Mouse (Mus musculus): Measurements from ENCODE around the gene Mmp2.
A peak's percentile ranks its signal among the peaks of the same experiment; 100 is the strongest.
"Not testable (repeated sequence)": the region's sequence is repeated elsewhere in the genome, so short reads cannot be mapped to it uniquely, and the experiment has no call there.

The Mmp2 gene

DNA sequence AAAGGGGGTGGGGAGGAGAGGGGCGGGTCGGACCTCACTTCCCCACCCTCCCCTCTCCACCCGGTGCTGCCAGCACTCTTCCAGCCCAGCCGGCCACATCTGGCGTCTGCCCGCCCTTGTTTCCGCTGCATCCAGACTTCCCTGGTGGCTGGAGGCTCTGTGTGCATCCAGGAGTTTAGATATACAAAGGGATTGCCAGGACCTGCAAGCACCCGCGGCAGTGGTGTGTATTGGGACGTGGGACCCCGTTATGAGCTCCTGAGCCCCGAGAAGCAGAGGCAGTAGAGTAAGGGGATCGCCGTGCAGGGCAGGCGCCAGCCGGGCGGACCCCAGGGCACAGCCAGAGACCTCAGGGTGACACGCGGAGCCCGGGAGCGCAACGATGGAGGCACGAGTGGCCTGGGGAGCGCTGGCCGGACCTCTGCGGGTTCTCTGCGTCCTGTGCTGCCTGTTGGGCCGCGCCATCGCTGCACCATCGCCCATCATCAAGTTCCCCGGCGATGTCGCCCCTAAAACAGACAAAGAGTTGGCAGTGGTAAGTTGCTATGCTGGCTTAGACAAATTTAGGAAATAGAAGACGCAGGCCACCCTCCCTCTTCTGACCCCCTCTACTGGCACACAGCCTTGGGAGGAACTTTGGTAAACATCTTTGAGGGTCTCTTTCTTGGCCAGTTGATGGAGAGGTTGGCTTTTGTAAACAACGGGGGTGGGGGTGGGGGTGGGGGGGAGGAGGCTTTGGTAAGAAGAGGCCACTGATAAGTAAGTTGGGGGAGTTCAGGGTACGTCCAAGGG, at the start of gene Mmp2:
Gene Mmp2 (plus strand): TSS at position 49 of the 792 bp plus-strand sequence.
- no peak for DNase-seq (ENCODE audit: low spot score in 2 of 2)

- DNase-seq (ENCODE audit: low spot score in 2 of 2) = no peak
Measured at GRCm38 (mm10) chr8:92780976-92781375, 46.1 kb upstream of the Mmp2 start.

GRCm38 (mm10) chr8:92783906-92784610, 43.0 kb upstream of the Mmp2 start:
- no peak for DNase-seq (ENCODE audit: low spot score in 2 of 2)

DNA sequence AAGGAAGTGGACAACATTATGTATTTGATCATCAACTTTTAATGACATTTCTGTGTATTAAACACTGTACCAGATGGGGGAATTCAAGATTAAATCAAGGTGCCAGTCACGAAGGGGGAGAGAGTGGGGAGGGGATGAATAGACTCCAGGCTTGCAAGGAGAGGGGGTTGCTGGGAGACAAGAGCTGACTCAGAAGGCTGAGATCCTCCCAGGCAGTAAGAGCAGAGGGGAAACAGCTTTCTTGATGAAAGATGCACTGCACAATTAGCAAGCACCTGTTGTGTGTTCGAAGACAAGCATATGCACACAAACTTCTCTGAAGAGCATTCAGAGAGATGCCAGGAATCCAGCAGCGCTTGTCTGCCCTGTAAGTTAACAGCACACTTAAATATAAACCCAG, 36.3 kb upstream of the Mmp2 start:
- no peak for DNase-seq (ENCODE audit: low spot score in 2 of 2)

GRCm38 (mm10) chr8:92791999-92792398, 35.1 kb upstream of the Mmp2 start:
- DNase-seq (ENCODE audit: low spot score in 2 of 2) = not testable (repeated sequence)

- DNase-seq (ENCODE audit: low spot score in 2 of 2) = no peak
Measured at GRCm38 (mm10) chr8:92793852-92794580, 33.1 kb upstream of the Mmp2 start.

DNA sequence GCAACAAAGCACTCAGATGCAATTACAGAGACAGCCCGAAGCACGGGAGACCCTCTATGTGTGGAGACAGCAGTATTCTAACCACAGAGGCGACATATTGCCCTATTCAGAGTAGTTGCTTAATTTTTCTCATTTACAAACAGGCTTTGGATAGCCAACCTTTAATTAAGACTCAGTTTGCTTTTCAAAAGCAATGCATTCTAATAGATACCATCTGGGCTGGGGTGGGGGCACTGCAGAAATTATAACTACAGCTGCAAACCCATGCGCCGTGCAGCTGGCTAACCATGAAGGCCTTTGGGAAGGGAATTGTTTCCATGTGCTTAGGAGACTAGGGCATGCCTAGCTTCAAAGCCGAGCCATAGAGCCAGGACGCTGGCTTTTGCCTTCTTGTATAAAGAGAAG, 29.6 kb upstream of the Mmp2 start:
- DNase-seq (ENCODE audit: low spot score in 2 of 2) = no peak

GRCm38 (mm10) chr8:92799406-92799805, 27.7 kb upstream of the Mmp2 start:
- no peak for DNase-seq (ENCODE audit: low spot score in 2 of 2)

DNA sequence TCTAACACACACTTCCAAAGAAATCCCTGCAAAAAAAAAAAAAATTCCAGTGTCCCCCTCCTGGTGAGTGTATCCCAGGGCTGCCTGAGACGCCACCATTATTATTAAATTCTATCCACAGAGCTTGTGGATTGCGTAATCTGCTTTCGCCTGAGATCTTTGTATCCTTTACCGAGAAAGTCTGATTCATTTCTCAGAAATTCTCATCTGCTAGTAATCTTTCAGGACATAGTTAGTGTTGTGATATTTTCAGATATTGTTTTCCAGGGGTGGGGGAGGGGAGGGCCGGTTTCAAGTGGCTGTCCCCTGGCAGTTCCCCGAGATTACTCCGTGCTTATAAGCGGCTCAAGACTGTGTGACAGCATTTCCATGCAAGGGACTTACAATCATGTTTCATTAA, 25.9 kb upstream of the Mmp2 start:
- no peak for DNase-seq (ENCODE audit: low spot score in 2 of 2)

GRCm38 (mm10) chr8:92802591-92802990, 24.5 kb upstream of the Mmp2 start:
- no peak for DNase-seq (ENCODE audit: low spot score in 2 of 2)

- DNase-seq (ENCODE audit: low spot score in 2 of 2) = no peak
Measured at GRCm38 (mm10) chr8:92812773-92813172, 14.3 kb upstream of the Mmp2 start.

GRCm38 (mm10) chr8:92815661-92816060, 11.4 kb upstream of the Mmp2 start:
- no peak for DNase-seq (ENCODE audit: low spot score in 2 of 2)

DNA sequence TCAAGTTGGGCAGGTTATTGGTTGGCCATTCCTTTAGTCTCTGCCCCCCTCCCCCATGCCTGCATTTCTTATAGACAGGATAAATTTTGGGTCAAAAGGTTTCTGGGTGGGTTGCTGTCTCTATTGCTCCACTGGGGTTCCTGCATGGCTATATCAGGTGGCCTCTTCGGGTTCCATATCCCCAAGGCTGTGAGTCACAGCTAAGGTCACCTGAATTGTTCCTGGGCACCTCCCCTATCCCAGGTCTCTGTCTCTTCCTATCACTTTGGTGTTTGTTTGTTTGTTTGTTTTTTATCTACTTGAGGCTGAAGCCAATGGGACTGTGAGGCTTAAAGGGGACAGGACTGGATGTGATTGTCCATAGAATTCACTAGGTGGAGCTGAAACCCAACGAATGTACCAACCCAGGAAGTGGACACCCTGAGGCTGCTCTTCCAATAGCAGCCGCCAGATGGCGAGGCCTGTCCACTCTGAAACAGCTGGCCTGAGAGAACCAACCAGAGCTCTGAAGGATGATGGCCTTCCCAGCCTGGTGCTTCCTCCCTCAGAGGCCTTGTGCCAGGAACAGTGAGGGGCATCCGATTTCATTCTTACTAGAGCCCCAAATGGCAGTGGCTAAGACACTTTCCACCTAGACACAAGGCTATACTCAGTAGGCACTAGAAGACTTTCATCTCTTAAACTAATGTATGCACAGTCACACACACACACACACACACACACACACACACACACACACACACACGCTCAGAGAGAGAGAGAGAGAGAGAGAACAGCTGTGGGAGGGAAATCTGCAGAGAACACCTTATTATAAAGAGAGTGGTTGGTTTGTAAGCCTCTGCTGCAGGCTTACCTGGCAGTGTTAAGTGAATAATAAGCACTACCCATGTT, 8.9 kb upstream of the Mmp2 start:
- peak; percentile 89 to 93 for DNase-seq (ENCODE audit: low spot score in 2 of 2)

DNA sequence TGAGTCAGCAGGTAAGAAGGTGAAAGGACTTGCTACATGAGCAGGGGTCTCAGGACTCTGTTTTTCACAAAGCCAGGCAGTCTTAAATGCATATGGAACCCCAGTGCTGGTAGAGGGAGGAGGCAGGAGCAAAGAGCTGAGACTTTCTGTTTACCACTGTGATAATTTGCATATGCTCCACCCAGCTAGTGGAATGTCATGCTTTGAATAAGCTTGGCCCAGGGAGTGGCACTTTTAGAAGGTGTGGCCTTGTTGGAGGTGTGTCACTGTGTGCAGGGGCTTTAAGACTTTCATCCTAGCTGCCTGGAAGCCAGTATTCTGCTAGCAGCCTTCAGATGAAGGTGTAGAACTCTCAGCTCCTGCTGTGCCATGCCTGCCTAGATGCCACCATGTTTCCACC, 5.9 kb upstream of the Mmp2 start:
- DNase-seq (ENCODE audit: low spot score in 2 of 2) = no peak

DNA sequence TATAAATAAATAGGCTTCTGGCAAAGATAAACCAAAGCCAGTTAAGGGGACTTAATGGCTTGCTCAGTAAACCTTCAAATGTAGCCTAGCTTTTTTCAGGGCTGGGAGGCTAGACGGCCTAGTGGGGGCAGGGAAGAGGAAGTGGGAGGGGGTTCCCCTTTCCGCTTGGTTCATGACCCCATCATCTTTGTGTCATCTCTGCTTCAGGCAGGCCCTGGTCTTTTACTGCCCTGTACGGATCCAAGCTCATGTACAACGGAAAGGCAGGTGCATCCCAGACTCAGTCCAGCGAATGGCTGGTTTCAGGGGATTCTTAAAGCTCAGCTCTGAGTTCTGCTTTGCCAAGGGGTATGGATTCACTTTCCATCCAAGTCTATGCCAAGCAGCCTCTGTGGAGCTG, 4.7 kb upstream of the Mmp2 start:
- DNase-seq (ENCODE audit: low spot score in 2 of 2) = no peak

DNA sequence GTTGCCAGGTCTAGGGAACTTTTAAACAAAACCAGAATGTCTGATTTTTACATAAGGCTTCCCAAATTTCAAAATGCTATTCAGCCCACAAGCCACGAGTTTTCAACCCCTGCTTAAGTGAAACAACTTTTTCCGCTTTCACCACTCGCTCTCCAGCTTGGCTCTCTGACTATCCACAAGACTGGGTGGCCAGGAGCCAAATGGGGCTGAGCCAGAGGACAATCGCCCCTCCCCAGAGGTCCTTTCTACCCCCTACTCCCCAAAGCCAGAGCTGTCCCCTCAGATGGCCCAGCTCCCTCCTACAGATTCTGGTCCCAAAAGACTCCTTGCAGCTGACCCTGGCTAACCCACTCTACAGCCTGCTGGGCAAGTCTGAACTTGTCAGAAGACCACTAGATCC, 1.1 kb upstream of the Mmp2 start:
- no peak for DNase-seq (ENCODE audit: low spot score in 2 of 2)

DNA sequence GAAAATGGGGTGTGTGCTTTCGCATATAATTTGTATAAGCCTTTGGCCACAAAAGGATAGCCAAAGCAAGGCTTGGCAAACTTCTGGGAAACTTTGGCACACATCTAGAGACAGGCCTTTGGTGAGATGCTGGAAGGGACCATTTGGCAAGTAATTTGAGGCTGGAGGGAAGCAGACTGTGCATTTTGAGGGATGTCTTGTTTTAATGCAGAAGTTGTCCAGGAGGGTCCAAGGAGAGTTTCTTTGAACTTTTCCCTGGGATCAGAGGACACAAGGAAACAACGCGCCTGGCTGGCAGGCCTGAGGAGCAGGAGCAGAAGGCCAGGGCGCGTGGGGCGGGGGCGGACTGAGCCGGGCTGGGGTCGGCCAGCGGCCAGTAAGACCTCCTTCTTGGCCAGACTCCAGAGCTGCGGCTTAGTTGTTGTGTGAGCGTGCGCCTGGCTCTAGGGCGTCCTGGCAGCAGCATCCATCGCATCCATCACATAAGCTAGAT, 1.2 kb downstream of the Mmp2 start:
- DNase-seq (ENCODE audit: low spot score in 2 of 2) = peak in 1 of 2 experiments; percentile 11

DNA sequence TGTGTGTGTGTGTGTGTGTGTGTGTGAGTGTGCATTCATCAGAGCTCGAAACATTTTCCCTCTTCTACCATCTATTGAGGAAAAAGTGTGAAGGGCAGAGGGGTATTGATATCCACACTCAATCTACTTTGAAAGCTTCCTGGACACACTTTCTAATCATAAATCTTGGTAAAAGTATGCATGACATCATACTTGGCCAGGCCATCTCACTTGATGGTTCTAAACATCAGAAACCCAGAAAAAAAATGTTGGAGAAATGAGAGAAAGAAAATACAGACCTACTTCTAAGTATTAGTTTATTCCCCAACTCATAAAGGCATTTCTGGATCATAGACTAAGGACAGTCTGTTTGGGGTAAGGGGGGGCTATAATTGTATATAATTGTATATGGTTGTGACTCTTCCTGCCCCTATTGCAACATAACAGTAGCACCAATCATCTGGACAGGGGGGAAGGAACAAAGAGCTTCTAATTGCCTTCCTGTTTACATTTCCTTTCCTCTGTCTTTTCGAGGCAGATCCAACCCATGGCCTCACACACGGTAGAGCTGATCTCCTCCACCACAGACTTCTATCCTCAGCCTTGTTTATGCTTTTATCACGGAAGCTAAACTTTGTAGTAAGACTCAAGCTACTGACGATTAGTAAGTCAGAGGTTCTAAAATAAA, 7.1 kb downstream of the Mmp2 start:
- no peak for DNase-seq (ENCODE audit: low spot score in 2 of 2)

DNA sequence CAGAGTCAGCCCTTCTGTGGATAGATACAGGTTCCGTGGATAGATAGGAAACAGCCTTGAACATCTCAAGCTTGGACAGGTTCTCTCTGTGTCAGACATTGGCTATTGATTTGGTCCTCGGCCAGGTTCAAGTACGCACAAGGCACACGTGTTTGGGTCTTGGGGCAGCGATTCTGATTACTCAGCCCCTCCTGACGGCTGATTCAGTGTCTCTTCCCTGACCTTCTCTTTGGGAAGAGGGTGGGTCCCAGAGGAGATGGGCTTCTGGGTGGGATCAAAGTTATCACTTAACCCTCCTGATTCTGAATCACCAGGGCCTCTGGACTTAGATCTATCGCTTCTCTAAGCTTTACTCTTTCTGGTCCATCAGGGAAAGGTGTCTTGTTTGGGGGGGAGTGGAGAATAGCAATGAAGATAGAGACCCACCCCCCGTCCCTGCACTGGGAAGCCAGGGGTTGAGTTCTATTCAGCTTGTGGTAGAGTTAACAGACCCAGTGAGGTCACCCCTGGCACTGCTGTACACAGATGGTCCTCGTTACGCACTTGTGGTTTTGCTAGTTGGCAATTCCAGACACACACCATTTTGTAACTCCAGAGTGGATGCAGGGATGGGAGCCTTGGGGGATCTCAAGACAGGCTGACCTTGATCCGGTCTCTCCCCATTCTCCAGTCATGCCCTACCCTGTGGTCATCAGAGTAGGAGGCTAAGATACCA, 7.9 kb downstream of the Mmp2 start:
- no peak for DNase-seq (ENCODE audit: low spot score in 2 of 2)

DNA sequence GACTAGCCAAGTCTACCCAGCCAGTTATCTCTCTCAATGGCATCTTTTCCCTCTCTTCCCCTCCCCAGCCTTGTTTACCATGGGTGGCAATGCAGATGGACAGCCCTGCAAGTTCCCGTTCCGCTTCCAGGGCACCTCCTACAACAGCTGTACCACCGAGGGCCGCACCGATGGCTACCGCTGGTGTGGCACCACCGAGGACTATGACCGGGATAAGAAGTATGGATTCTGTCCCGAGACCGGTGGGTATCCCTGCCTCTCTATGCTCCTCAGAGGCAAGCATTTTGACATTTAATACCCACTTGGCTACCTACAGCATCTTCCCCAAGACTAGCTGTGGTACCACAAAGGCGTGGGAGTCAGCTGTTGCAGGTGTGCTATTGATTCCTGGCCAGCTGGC, 8.8 kb downstream of the Mmp2 start:
- DNase-seq (ENCODE audit: low spot score in 2 of 2) = no peak

Measured in frontal cortex, postnatal 36 days (tissue).